Mouse (Mus musculus): Measurements from ENCODE around the gene Tmem204. TPM values are rescaled to one million over a fixed set of nuclear protein-coding genes. Genes with fewer than 3 reads are reported as not detected.
A peak's percentile ranks its signal among the peaks of the same experiment; 100 is the strongest.

The Tmem204 gene
- polyA plus RNA-seq, 1 experiment = 340 TPM

- WGBS = 38% methylated on average over 4 of the region's 4 CpGs
- no peak for DNase-seq
- TF ChIP-seq POLR2A (IDR thresholded peaks at IDR 0.05; ENCODE audit: borderline replicate concordance, extremely low read depth, low read depth, low read length) = no peak
- no peak for TF ChIP-seq CTCF (IDR thresholded peaks at IDR 0.05; ENCODE audit: insufficient read depth, low read length)
- peak overlapping the region; percentile 56 for H3K4me3 ChIP-seq (replicated peaks; ENCODE audit: extremely low read depth, low read depth, low read length)
- H3K4me1 ChIP-seq (ENCODE audit: control insufficient read depth, insufficient read depth, low read length) = peaks cover 12% of the 10 kb centered on the region
Observed at GRCm38 (mm10) chr17:25076906-25077305, 6.5 kb downstream of the Tmem204 start.

- Histone ChIP-seq H3K4me1 (ENCODE audit: control insufficient read depth, insufficient read depth, low read length) (peaks cover 43% of the 10 kb centered on the region), H3K4me3 (replicated peaks; ENCODE audit: extremely low read depth, low read depth, low read length) (no peak overlapping the region)
- DNase-seq = no peak
- WGBS = 26% methylated on average over 2 of the region's 2 CpGs
- TF ChIP-seq CTCF (IDR thresholded peaks at IDR 0.05; ENCODE audit: insufficient read depth, low read length) = no peak
- TF ChIP-seq POLR2A (IDR thresholded peaks at IDR 0.05; ENCODE audit: borderline replicate concordance, extremely low read depth, low read depth, low read length) = no peak
Observed at GRCm38 (mm10) chr17:25068690-25069089, 14.7 kb downstream of the Tmem204 start.

- 36% methylated on average over 8 of the region's 8 CpGs for WGBS
- H3K4me1 ChIP-seq (ENCODE audit: control insufficient read depth, insufficient read depth, low read length) = peaks cover 44% of the 10 kb centered on the region
- no peak overlapping the region for H3K4me3 ChIP-seq (replicated peaks; ENCODE audit: extremely low read depth, low read depth, low read length)
- no peak for DNase-seq
- no peak for TF ChIP-seq CTCF (IDR thresholded peaks at IDR 0.05; ENCODE audit: insufficient read depth, low read length)
- TF ChIP-seq POLR2A (IDR thresholded peaks at IDR 0.05; ENCODE audit: borderline replicate concordance, extremely low read depth, low read depth, low read length) = 0 out of 2 replicates have a peak, but pooled peaks have one; percentile 9
Observed at GRCm38 (mm10) chr17:25067442-25067851, 15.9 kb downstream of the Tmem204 start.

GRCm38 (mm10) chr17:25066595-25066994 lies 16.8 kb downstream of the Tmem204 start:
- TF ChIP-seq POLR2A (IDR thresholded peaks at IDR 0.05; ENCODE audit: borderline replicate concordance, extremely low read depth, low read depth, low read length) (0 out of 2 replicates have a peak, but pooled peaks have one; percentile 27), CTCF (IDR thresholded peaks at IDR 0.05; ENCODE audit: insufficient read depth, low read length) (no peak)
- 56% methylated on average over 7 of the region's 7 CpGs for WGBS
- Histone ChIP-seq H3K4me1 (ENCODE audit: control insufficient read depth, insufficient read depth, low read length) (peaks cover 44% of the 10 kb centered on the region), H3K4me3 (replicated peaks; ENCODE audit: extremely low read depth, low read depth, low read length) (no peak overlapping the region)
- no peak for DNase-seq

- peaks cover 41% of the 10 kb centered on the region for H3K4me1 ChIP-seq (ENCODE audit: control insufficient read depth, insufficient read depth, low read length)
- no peak for DNase-seq
- WGBS = 58% methylated on average over 3 of the region's 3 CpGs
- H3K4me3 ChIP-seq (replicated peaks; ENCODE audit: extremely low read depth, low read depth, low read length) = no peak overlapping the region
- TF ChIP-seq POLR2A (IDR thresholded peaks at IDR 0.05; ENCODE audit: borderline replicate concordance, extremely low read depth, low read depth, low read length) (no peak), CTCF (IDR thresholded peaks at IDR 0.05; ENCODE audit: insufficient read depth, low read length) (no peak)
Observed at GRCm38 (mm10) chr17:25065189-25065588, 18.2 kb downstream of the Tmem204 start.

GRCm38 (mm10) chr17:25064351-25064750 lies 19.0 kb downstream of the Tmem204 start:
- no peak overlapping the region for H3K4me3 ChIP-seq (replicated peaks; ENCODE audit: extremely low read depth, low read depth, low read length)
- 0 out of 2 replicates have a peak, but pooled peaks have one; percentile 27 for TF ChIP-seq POLR2A (IDR thresholded peaks at IDR 0.05; ENCODE audit: borderline replicate concordance, extremely low read depth, low read depth, low read length)
- TF ChIP-seq CTCF (IDR thresholded peaks at IDR 0.05; ENCODE audit: insufficient read depth, low read length) = no peak
- 24% methylated on average over 9 of the region's 9 CpGs for WGBS
- peaks cover 38% of the 10 kb centered on the region for H3K4me1 ChIP-seq (ENCODE audit: control insufficient read depth, insufficient read depth, low read length)
- DNase-seq = peak; percentile 56

GRCm38 (mm10) chr17:25063872-25064271 lies 19.5 kb downstream of the Tmem204 start:
- Histone ChIP-seq H3K4me3 (replicated peaks; ENCODE audit: extremely low read depth, low read depth, low read length) (no peak overlapping the region), H3K4me1 (ENCODE audit: control insufficient read depth, insufficient read depth, low read length) (peaks cover 35% of the 10 kb centered on the region)
- WGBS = 34% methylated on average over 12 of the region's 12 CpGs
- no peak for TF ChIP-seq CTCF (IDR thresholded peaks at IDR 0.05; ENCODE audit: insufficient read depth, low read length)
- no peak for TF ChIP-seq POLR2A (IDR thresholded peaks at IDR 0.05; ENCODE audit: borderline replicate concordance, extremely low read depth, low read depth, low read length)
- no peak for DNase-seq

GRCm38 (mm10) chr17:25063261-25063660 lies 20.1 kb downstream of the Tmem204 start:
- DNase-seq = no peak
- TF ChIP-seq CTCF (IDR thresholded peaks at IDR 0.05; ENCODE audit: insufficient read depth, low read length) (no peak), POLR2A (IDR thresholded peaks at IDR 0.05; ENCODE audit: borderline replicate concordance, extremely low read depth, low read depth, low read length) (no peak)
- Histone ChIP-seq H3K4me3 (replicated peaks; ENCODE audit: extremely low read depth, low read depth, low read length) (no peak overlapping the region), H3K4me1 (ENCODE audit: control insufficient read depth, insufficient read depth, low read length) (peaks cover 35% of the 10 kb centered on the region)
- 76% methylated on average over 4 of the region's 4 CpGs for WGBS

GRCm38 (mm10) chr17:25057041-25057440 lies 26.4 kb downstream of the Tmem204 start:
- 81% methylated on average over 6 of the region's 6 CpGs for WGBS
- TF ChIP-seq CTCF (IDR thresholded peaks at IDR 0.05; ENCODE audit: insufficient read depth, low read length) (0 out of 2 replicates have a peak, but pooled peaks have one; percentile 16), POLR2A (IDR thresholded peaks at IDR 0.05; ENCODE audit: borderline replicate concordance, extremely low read depth, low read depth, low read length) (no peak)
- no peak for DNase-seq
- Histone ChIP-seq H3K4me3 (replicated peaks; ENCODE audit: extremely low read depth, low read depth, low read length) (no peak overlapping the region), H3K4me1 (ENCODE audit: control insufficient read depth, insufficient read depth, low read length) (peaks cover 5% of the 10 kb centered on the region)

- TF ChIP-seq CTCF (IDR thresholded peaks at IDR 0.05; ENCODE audit: insufficient read depth, low read length) (no peak), POLR2A (IDR thresholded peaks at IDR 0.05; ENCODE audit: borderline replicate concordance, extremely low read depth, low read depth, low read length) (no peak)
- 79% methylated on average over 9 of the region's 9 CpGs for WGBS
- Histone ChIP-seq H3K4me1 (ENCODE audit: control insufficient read depth, insufficient read depth, low read length) (no peaks in the 10 kb centered on the region), H3K4me3 (replicated peaks; ENCODE audit: extremely low read depth, low read depth, low read length) (no peak overlapping the region)
- no peak for DNase-seq
Observed at GRCm38 (mm10) chr17:25053274-25053673, 30.1 kb downstream of the Tmem204 start.
